Mouse (Mus musculus): ENCODE results near the gene Ano4. TPM values are rescaled to one million over a fixed set of nuclear protein-coding genes. Genes with fewer than 3 reads are reported as not detected.
A peak's percentile ranks its signal among the peaks of the same experiment; 100 is the strongest.

Gene Ano4
- polyA plus RNA-seq, 1 experiment from 2014 or later, result 2.0 TPM

DNA sequence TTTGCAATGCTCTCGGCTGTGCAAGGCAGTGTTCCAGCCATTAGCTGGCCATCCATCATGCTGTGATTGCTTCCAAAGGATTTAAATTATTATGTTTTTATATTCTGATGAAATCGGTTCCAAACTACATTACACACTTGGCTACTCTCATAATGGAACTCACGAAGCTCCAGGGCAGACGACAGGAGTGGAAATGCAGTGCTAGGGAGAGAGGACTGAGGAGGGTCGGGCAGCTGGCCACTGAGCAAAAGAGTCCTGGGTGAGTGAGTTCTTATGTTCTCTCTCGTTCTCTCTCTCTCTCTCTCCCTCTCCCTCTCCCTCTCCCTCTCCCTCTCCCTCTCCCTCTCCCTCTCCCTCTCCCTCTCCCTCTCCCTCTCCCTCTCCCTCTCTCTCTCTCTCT is 357.6 kb downstream of the Ano4 start:
- H3K4me3 ChIP-seq (replicated peaks; ENCODE audit: low read depth, low read length), result no peak overlapping the region
- no peaks in the 10 kb centered on the region for H3K27me3 ChIP-seq (ENCODE audit: insufficient read depth, low read length)
- H3K4me1 ChIP-seq (replicated peaks; ENCODE audit: insufficient read depth, low read length), result no peaks in the 10 kb centered on the region
- no peak overlapping the region for H3K27ac ChIP-seq
- 41% methylated on average over 6 of the region's 6 CpGs for WGBS
- no peak overlapping the region for H3K9ac ChIP-seq (ENCODE audit: low read depth, low read length)
- ATAC-seq (replicated peaks; ENCODE audit: low FRiP score, low read depth) (no peak), DNase-seq (ENCODE audit: low spot score) (peak; percentile 9)
- no peaks in the 10 kb centered on the region for H3K9me3 ChIP-seq (replicated peaks; ENCODE audit: low read length)
- H3K4me2 ChIP-seq (ENCODE audit: low read length), result no peak overlapping the region
- no peak for TF ChIP-seq CTCF (IDR thresholded peaks at IDR 0.05; ENCODE audit: low read depth)
- no peaks in the 10 kb centered on the region for H3K36me3 ChIP-seq (ENCODE audit: insufficient read depth, low read length)

DNA sequence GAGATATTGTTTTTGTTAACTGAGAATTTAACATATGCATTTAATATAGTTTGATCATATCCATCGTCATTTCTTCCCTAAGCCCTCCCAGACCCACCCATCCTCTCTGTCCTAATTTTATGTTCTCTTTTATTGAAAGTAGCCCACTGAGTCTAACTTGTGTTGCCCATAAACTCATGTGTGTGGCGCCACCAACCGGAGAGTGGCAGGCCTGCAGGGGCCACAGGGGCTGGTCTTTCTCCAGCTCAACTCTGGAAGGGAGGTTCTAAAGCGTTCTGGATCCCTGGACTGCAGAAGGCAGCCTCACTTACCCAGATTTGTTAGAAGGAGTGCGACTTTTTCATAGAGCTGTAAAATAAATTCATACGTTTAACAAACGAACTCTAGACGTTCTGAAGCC is 361.1 kb downstream of the Ano4 start:
- WGBS, result 31% methylated on average over 8 of the region's 8 CpGs
- Histone ChIP-seq H3K27ac (no peak overlapping the region), H3K9me3 (replicated peaks; ENCODE audit: low read length) (no peaks in the 10 kb centered on the region), H3K36me3 (ENCODE audit: insufficient read depth, low read length) (no peaks in the 10 kb centered on the region), H3K4me1 (replicated peaks; ENCODE audit: insufficient read depth, low read length) (no peaks in the 10 kb centered on the region), H3K27me3 (ENCODE audit: insufficient read depth, low read length) (no peaks in the 10 kb centered on the region), H3K4me2 (ENCODE audit: low read length) (no peak overlapping the region), H3K9ac (ENCODE audit: low read depth, low read length) (no peak overlapping the region), H3K4me3 (replicated peaks; ENCODE audit: low read depth, low read length) (no peak overlapping the region)
- ATAC-seq (replicated peaks; ENCODE audit: low FRiP score, low read depth) (no peak), DNase-seq (ENCODE audit: low spot score) (peak; percentile 16)
- TF ChIP-seq CTCF (IDR thresholded peaks at IDR 0.05; ENCODE audit: low read depth), result peak; percentile 68

DNA sequence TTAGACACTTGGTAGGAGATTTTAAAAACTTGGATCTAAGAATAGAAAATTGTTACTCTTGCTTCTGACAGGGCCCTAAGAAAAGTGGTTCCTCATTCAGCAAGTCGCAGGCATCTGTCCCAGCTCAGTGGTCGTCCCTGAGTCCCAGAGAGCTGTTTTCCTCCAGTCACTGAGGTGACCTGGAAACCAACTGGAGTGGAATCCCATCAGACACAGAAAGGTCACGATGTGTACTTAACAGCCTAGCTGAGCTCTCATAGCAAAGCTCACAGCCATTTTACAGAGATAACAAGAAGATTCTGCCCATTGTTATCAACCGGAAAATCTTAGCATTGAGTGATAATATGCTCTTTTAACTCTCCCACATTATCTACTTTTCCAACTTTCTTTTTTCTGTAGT is 365.1 kb downstream of the Ano4 start:
- DNase-seq (ENCODE audit: low spot score) (no peak), ATAC-seq (replicated peaks; ENCODE audit: low FRiP score, low read depth) (no peak)
- no peak overlapping the region for H3K4me2 ChIP-seq (ENCODE audit: low read length)
- no peak overlapping the region for H3K4me3 ChIP-seq (replicated peaks; ENCODE audit: low read depth, low read length)
- no peak overlapping the region for H3K9ac ChIP-seq (ENCODE audit: low read depth, low read length)
- no peak overlapping the region for H3K27ac ChIP-seq
- WGBS, result 82% methylated on average over 4 of the region's 4 CpGs
- no peaks in the 10 kb centered on the region for H3K27me3 ChIP-seq (ENCODE audit: insufficient read depth, low read length)
- TF ChIP-seq CTCF (IDR thresholded peaks at IDR 0.05; ENCODE audit: low read depth), result no peak
- H3K9me3 ChIP-seq (replicated peaks; ENCODE audit: low read length), result no peaks in the 10 kb centered on the region
- no peaks in the 10 kb centered on the region for H3K4me1 ChIP-seq (replicated peaks; ENCODE audit: insufficient read depth, low read length)
- H3K36me3 ChIP-seq (ENCODE audit: insufficient read depth, low read length), result no peaks in the 10 kb centered on the region

DNA sequence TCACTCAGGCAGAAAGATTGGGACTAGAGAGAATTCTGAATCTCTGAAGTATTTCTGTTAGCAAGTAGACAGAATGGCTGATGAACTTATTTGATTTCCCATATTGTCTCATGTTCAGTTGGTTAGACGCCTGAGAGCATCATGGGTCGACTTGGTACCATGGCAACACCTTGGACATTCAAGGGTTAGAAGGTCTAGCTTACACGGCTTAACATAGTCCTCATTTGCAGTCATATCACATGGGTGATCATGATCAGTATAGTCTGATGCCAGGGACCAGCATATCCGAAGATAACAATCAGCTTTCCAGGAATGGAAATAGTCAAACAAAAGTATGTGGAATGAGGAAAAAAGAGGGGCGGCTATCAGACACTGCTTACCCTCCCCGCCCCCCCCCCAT is 365.6 kb downstream of the Ano4 start:
- Histone ChIP-seq H3K4me3 (replicated peaks; ENCODE audit: low read depth, low read length) (no peak overlapping the region), H3K9ac (ENCODE audit: low read depth, low read length) (no peak overlapping the region), H3K27ac (no peak overlapping the region), H3K9me3 (replicated peaks; ENCODE audit: low read length) (no peaks in the 10 kb centered on the region), H3K4me1 (replicated peaks; ENCODE audit: insufficient read depth, low read length) (no peaks in the 10 kb centered on the region), H3K27me3 (ENCODE audit: insufficient read depth, low read length) (no peaks in the 10 kb centered on the region), H3K4me2 (ENCODE audit: low read length) (no peak overlapping the region), H3K36me3 (ENCODE audit: insufficient read depth, low read length) (no peaks in the 10 kb centered on the region)
- DNase-seq (ENCODE audit: low spot score) (no peak), ATAC-seq (replicated peaks; ENCODE audit: low FRiP score, low read depth) (no peak)
- 82% methylated on average over 6 of the region's 6 CpGs for WGBS
- TF ChIP-seq CTCF (IDR thresholded peaks at IDR 0.05; ENCODE audit: low read depth), result no peak

DNA sequence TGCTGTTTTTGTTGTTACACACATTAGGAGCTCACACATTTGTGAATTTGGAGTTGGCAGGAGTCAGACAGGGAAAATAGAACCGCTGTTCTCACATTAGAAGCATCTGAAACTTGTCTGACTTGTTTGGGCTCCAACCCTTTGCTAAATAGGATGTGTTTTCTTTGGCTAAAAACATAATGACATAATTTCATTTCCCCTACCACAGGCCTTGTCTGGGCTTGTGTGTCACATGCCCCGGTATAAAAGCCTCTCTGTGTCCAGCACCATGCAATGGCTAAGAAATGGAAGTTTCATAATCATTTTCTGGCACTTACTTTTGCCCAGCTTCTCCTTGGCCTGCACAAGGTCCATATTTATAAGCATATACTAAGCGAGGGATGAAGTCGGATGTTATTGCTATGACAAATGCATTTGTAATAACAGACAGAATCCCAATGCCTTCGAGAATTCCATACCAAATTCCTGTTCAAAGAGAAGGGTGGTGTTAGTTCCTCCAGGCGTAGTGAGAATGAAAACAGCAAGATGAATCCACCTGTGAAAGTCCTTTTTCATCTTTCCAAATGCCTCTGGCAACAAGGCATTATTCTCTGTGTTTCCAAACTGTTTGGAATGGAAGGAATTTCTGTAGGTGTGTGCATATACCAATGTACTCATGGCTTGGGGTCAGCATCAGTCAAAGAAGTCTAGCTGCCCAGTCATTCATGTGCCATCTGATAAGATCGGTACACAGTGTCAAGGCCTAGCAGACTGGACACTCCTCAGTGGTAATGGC is 373.4 kb downstream of the Ano4 start:
- no peaks in the 10 kb centered on the region for H3K4me1 ChIP-seq (replicated peaks; ENCODE audit: insufficient read depth, low read length)
- H3K9me3 ChIP-seq (replicated peaks; ENCODE audit: low read length), result no peaks in the 10 kb centered on the region
- H3K27me3 ChIP-seq (ENCODE audit: insufficient read depth, low read length), result no peaks in the 10 kb centered on the region
- no peak for TF ChIP-seq CTCF (IDR thresholded peaks at IDR 0.05; ENCODE audit: low read depth)
- WGBS, result 74% methylated on average over 7 of the region's 7 CpGs
- H3K27ac ChIP-seq, result no peak overlapping the region
- H3K9ac ChIP-seq (ENCODE audit: low read depth, low read length), result no peak overlapping the region
- H3K4me3 ChIP-seq (replicated peaks; ENCODE audit: low read depth, low read length), result no peak overlapping the region
- peak; percentile 42 for DNase-seq (ENCODE audit: low spot score)
- ATAC-seq (replicated peaks; ENCODE audit: low FRiP score, low read depth), result no peak
- no peak overlapping the region for H3K4me2 ChIP-seq (ENCODE audit: low read length)
- no peaks in the 10 kb centered on the region for H3K36me3 ChIP-seq (ENCODE audit: insufficient read depth, low read length)

DNA sequence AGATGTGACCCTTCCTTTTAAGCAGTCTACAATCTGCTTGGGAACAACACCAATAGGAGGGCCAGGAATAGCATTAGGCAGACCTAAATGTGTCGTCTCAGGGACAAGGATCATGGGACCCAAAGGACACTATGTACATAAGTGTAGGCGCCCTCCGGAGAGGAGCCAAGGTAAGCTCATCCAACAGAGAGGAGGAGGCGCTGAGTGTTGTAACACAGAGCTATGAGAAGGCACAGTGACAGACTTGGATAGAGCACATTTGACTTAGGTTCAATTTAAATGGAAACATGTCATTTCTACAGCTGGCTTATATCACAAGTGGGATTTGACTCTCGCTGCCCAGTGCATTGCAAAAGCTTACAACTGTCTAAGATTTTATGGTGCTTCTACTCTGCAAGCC is 376.0 kb downstream of the Ano4 start:
- H3K9ac ChIP-seq (ENCODE audit: low read depth, low read length), result no peak overlapping the region
- H3K4me2 ChIP-seq (ENCODE audit: low read length), result no peak overlapping the region
- WGBS, result 80% methylated on average over 5 of the region's 5 CpGs
- no peak overlapping the region for H3K27ac ChIP-seq
- TF ChIP-seq CTCF (IDR thresholded peaks at IDR 0.05; ENCODE audit: low read depth), result no peak
- no peaks in the 10 kb centered on the region for H3K36me3 ChIP-seq (ENCODE audit: insufficient read depth, low read length)
- H3K4me1 ChIP-seq (replicated peaks; ENCODE audit: insufficient read depth, low read length), result no peaks in the 10 kb centered on the region
- ATAC-seq (replicated peaks; ENCODE audit: low FRiP score, low read depth), result no peak
- no peak overlapping the region for H3K4me3 ChIP-seq (replicated peaks; ENCODE audit: low read depth, low read length)
- H3K9me3 ChIP-seq (replicated peaks; ENCODE audit: low read length), result no peaks in the 10 kb centered on the region
- H3K27me3 ChIP-seq (ENCODE audit: insufficient read depth, low read length), result no peaks in the 10 kb centered on the region
- DNase-seq (ENCODE audit: low spot score), result no peak

DNA sequence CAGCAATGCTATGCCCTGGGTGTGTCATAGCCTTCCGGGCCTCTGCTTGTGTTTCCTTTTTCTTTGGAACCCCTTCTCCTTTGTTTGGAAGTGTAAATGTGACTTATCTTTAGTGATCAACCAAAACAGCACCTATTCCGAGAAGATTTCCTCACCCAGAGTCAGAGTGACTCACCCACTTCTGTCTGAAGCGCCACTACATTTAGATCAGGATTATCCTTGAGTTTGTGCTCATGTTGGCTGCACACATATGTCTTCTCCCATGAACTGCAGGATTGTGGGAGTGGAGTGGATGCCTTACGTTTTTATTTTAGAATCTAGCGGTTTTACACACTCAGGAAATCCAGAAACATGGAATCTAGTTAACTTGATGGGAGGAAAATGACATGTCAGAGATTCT is 383.8 kb downstream of the Ano4 start:
- Histone ChIP-seq H3K27ac (no peak overlapping the region), H3K4me1 (replicated peaks; ENCODE audit: insufficient read depth, low read length) (no peaks in the 10 kb centered on the region), H3K9ac (ENCODE audit: low read depth, low read length) (no peak overlapping the region), H3K4me2 (ENCODE audit: low read length) (no peak overlapping the region), H3K9me3 (replicated peaks; ENCODE audit: low read length) (no peaks in the 10 kb centered on the region), H3K36me3 (ENCODE audit: insufficient read depth, low read length) (no peaks in the 10 kb centered on the region), H3K4me3 (replicated peaks; ENCODE audit: low read depth, low read length) (no peak overlapping the region), H3K27me3 (ENCODE audit: insufficient read depth, low read length) (no peaks in the 10 kb centered on the region)
- DNase-seq (ENCODE audit: low spot score) (no peak), ATAC-seq (replicated peaks; ENCODE audit: low FRiP score, low read depth) (no peak)
- whole genome bisulfite sequencing, result 75% methylated on average over 5 of the region's 5 CpGs
- no peak for TF ChIP-seq CTCF (IDR thresholded peaks at IDR 0.05; ENCODE audit: low read depth)
